Mouse (Mus musculus): ENCODE measurements around the gene Trap1a.
"Not testable (repeated sequence)": the region's sequence is repeated elsewhere in the genome, so short reads cannot be mapped to it uniquely, and the experiment has no call there.

Gene Trap1a

GRCm38 (mm10) chrX:139333263-139333994, at the start of gene Trap1a:
Gene Trap1a (plus strand): TSS chrX:139333683.
- no peak for DNase-seq

- DNase-seq, result no peak
Measured at GRCm38 (mm10) chrX:139293114-139293513, 40.4 kb upstream of the Trap1a start.

GRCm38 (mm10) chrX:139295325-139295724, 38.2 kb upstream of the Trap1a start:
- DNase-seq, result no peak

GRCm38 (mm10) chrX:139317356-139317755, 16.1 kb upstream of the Trap1a start:
- DNase-seq, result not testable (repeated sequence)

- DNase-seq, result no peak
Measured at GRCm38 (mm10) chrX:139332583-139332982, 900 bp upstream of the Trap1a start.

- DNase-seq, result no peak
Measured at GRCm38 (mm10) chrX:139334504-139335418, 1.3 kb downstream of the Trap1a start.

GRCm38 (mm10) chrX:139335419-139336074, 2.1 kb downstream of the Trap1a start:
- no peak for DNase-seq

GRCm38 (mm10) chrX:139339553-139339952, 6.1 kb downstream of the Trap1a start:
- no peak for DNase-seq

- DNase-seq, result no peak
Measured at GRCm38 (mm10) chrX:139341185-139341584, 7.7 kb downstream of the Trap1a start.

GRCm38 (mm10) chrX:139352192-139352772, 18.8 kb downstream of the Trap1a start:
- DNase-seq, result no peak

GRCm38 (mm10) chrX:139357639-139358260, 24.3 kb downstream of the Trap1a start:
- no peak for DNase-seq

GRCm38 (mm10) chrX:139358361-139358760, 24.9 kb downstream of the Trap1a start:
- DNase-seq, result no peak

- DNase-seq, result no peak
Measured at GRCm38 (mm10) chrX:139366837-139367528, 33.5 kb downstream of the Trap1a start.

- no peak for DNase-seq
Measured at GRCm38 (mm10) chrX:139367529-139367908, 34.0 kb downstream of the Trap1a start.

- no peak for DNase-seq
Measured at GRCm38 (mm10) chrX:139369122-139369521, 35.6 kb downstream of the Trap1a start.

GRCm38 (mm10) chrX:139372665-139373064, 39.2 kb downstream of the Trap1a start:
- DNase-seq, result no peak

Measured in layer of hippocampus, adult 9-11 months (tissue).